Mouse (Mus musculus) heart, postnatal 0 days (tissue): ENCODE results near the gene Pkig. TPM values are rescaled to one million over a fixed set of nuclear protein-coding genes. Genes with fewer than 3 reads are reported as not detected.

Source experiments
- ATAC-seq: fragments of 200-750 bp; cut with Nextera tagmentation; 2 replicates; pipeline ENCODE4 v1.8.0; 2017; ENCODE audit warnings: low read depth, moderate number of reproducible peaks, moderate library complexity; ENCODE audit not compliant: insufficient read depth
- DNase-seq: peaks from one replicate; pipeline ENCODE4 v3.0.0-alpha.2; 2016; ENCODE audit warnings: low spot score
- H3K27ac ChIP-seq: fragments of 300-500 bp; sonication (generic); 2 replicates; pipeline ENCODE4 v1.5.1; 2014; ENCODE audit warnings: low read depth, mild to moderate bottlenecking
- H3K27me3 ChIP-seq: fragments of 300-500 bp; sonication (generic); 2 replicates; pipeline ENCODE4 v1.6.1; 2014; ENCODE audit warnings: low read length, mixed read lengths; ENCODE audit not compliant: control insufficient read depth, insufficient read depth
- H3K36me3 ChIP-seq: fragments of 300-500 bp; sonication (generic); replicated peaks from 2 replicates; pipeline ENCODE4 v1.6.1; 2014; ENCODE audit warnings: low read length, mixed read lengths; ENCODE audit not compliant: control insufficient read depth, insufficient read depth
- H3K4me1 ChIP-seq: fragments of 300-500 bp; sonication (generic); 2 replicates; pipeline ENCODE4 v1.6.1; 2014; ENCODE audit warnings: antibody characterized with exemption; ENCODE audit not compliant: control insufficient read depth, insufficient read depth
- H3K4me2 ChIP-seq: fragments of 300-500 bp; sonication (generic); 2 replicates; pipeline ENCODE4 v1.6.1; 2014; ENCODE audit warnings: low read depth, mild to moderate bottlenecking, low read length, moderate library complexity
- H3K4me3 ChIP-seq: fragments of 300-500 bp; sonication (generic); 2 replicates; pipeline ENCODE4 v1.5.1; 2014; ENCODE audit warnings: low read depth, low read length
- H3K9ac ChIP-seq: fragments of 300-500 bp; sonication (generic); replicated peaks from 2 replicates; pipeline ENCODE4 v1.6.1; 2014; ENCODE audit warnings: low read depth, low read length, mixed read lengths
- H3K9me3 ChIP-seq: fragments of 300-500 bp; sonication (generic); replicated peaks from 2 replicates; pipeline ENCODE4 v1.6.1; 2016; ENCODE audit warnings: low read length; ENCODE audit not compliant: control insufficient read depth
- CTCF ChIP-seq: IDR thresholded peaks from 2 replicates; pipeline ENCODE4 v1.5.1; 2016; ENCODE audit warnings: antibody characterized with exemption, control low read depth, low read depth
- EP300 ChIP-seq: IDR thresholded peaks from 2 replicates; pipeline ENCODE4 v1.6.1; 2016; ENCODE audit warnings: antibody characterized with exemption, low read depth
- WGBS: fragments of 180-500 bp; shearing (Covaris S2); extraction: QIAGEN DNeasy Blood & Tissue Kit; methylation state at CpG from one replicate; pipeline ENCODE4 v1.1.7; 2014; 5-methylcytosine and 5-hydroxymethylcytosine counted together
- polyA plus RNA-seq: library from polyadenylated mRNA; unstranded; fragments of >200 nt; fragmentation: Nextera tagmentation; extraction: Ambion mirVana; gene quantifications from 2 replicates; pipeline ENCODE4 v1.2.1, GENCODE M21; 2015
- total RNA-seq: library from RNA; depleted of rRNA; stranded (reverse); fragments of >200 nt; gene quantifications from 2 replicates; pipeline ENCODE4 v1.2.3, GENCODE M21; 2014; ENCODE audit warnings: low replicate concordance

Pkig gene
- total and polyA plus RNA-seq, 2 experiments from 2014 or later = 363 to 495 TPM

DNA sequence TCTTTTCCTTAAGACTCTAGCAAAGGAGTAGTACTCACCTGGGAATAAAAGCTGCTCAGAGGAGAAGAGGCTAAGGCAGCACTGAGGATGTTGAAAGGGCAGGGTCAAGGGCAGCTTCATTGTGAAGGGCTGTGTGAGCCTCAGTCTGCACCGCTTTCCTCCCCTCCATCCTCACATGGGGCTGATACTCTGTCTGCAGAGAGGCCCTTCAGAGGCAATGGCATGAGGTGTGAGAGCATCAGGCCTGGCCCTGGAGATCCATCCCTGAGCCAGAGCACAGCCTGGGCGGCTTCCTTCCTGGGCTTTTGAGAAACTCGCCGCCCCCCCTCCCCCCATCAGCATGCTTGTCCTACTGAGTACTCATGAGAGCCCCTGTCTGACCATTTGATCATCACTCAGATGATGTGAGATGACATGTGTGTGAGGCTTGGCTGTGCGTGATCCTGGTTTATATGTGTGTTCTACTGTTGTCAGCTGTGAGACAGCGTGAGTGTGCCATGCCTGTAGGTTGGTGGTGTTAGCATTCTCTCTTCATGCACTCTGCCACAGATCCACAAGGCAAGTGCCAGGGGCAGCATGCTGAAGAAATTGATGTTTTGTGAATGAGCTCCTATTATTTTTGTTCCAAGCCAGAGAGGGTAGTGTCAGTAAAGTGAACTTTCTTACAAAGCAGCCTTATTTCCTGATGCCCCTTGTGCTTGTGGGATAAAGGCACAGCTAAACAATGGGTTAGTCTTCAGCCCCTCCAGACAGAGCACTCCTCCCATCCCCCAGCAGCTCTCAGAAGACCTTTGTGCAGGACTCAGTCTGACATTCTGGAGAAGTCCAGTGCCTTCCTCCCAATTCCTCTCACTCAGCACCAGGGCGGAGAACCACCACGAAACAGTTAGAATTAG is 32.5 kb downstream of the Pkig start:
- H3K4me1 ChIP-seq = peaks cover 88% of the 10 kb centered on the region
- no peak overlapping the region for H3K4me2 ChIP-seq
- H3K9ac ChIP-seq = peak overlapping the region; percentile 47; the same call in 1 of the 2 replicates
- DNase-seq = no peak
- H3K27me3 ChIP-seq = no peaks in the 10 kb centered on the region
- WGBS = 63% methylated on average over 8 of the region's 8 CpGs
- no peaks in the 10 kb centered on the region for H3K9me3 ChIP-seq
- no peaks in the 10 kb centered on the region for H3K36me3 ChIP-seq
- no peak for TF ChIP-seq EP300
- TF ChIP-seq CTCF = no peak
- H3K27ac ChIP-seq = peak overlapping the region; percentile 98
- ATAC-seq = no peak
- no peak overlapping the region for H3K4me3 ChIP-seq

DNA sequence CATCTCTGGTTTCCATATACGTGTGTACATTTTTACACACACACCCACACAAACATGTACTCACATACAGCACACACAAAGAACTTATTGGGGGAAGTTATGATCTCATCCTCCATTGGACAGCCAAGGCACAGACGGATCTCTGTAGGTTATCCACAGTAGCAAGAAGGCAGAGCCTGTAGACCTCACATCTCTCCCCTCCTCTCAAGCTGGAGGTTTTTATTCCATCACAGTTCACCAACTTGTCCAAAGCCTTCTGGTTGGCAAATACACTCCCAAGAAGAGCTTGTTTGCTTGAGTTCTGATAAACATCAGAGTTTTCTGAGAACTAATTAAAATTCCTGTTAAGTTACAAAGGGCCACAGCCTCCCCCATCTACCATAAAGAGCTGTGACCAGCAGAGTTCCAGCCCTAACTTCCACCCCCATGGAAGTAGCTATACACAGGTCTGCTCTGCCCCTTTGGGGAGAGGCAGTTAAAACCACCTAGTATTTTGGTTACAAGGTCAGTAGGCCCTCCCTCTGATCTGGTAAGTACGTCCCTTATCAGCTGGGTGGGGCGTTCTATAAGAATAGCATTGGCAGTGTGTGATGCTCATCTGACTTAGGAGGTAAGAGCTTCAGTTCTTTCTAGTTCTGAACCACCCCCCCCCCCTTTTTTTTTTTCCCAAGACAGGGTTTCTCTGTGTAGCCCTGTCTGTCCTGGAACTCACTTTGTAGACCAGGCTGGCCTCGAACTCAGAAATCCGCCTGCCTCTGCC is 33.8 kb downstream of the Pkig start:
- H3K27ac ChIP-seq = peak overlapping the region; percentile 98
- H3K9me3 ChIP-seq = no peaks in the 10 kb centered on the region
- 0 out of 2 replicates have a peak overlapping the region, but pooled peaks have one; percentile 14 for H3K9ac ChIP-seq
- 60% methylated on average over 6 of the region's 6 CpGs for WGBS
- H3K4me1 ChIP-seq = peaks cover 90% of the 10 kb centered on the region
- no peaks in the 10 kb centered on the region for H3K36me3 ChIP-seq
- DNase-seq (no peak), ATAC-seq (no peak)
- H3K4me3 ChIP-seq = no peak overlapping the region
- H3K27me3 ChIP-seq = no peaks in the 10 kb centered on the region
- H3K4me2 ChIP-seq = no peak overlapping the region; the same call in 1 of the 2 replicates
- TF ChIP-seq EP300 (no peak), CTCF (no peak)

DNA sequence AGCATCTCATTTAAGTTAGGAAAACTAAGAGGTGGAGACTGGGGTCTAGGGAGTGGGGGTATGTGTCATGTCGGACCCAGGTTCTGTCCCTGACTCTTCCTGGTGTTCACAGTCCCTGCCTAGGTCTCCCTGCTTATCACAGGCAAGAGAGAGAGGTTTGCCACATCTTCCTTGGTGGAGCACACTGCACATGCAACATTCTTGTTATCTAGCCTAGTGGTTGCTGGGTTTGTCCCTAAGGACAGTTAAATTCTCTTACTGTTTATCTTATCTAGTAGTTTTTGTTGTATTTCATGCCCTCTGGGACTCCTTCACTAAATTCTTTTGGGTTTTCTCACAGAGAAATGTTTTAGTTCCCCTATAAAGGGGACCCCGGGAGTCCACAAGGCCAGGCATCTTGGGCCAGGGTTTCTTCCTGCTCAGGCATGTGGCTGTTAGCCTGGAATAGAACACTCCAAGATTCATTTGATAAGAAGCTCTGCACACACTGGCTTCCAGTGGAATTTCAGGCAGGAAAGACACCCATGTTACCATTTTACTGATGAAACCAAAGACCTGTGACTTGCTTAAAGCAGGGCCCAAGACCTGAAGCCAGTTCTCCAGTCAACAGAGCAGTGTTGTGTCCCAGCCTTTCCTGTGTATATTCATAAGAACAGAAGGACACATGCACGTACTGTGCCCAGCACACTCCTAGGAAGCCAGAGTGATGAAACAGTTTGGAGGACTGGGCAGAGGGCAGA is 34.9 kb downstream of the Pkig start:
- H3K4me2 ChIP-seq = peak overlapping the region; percentile 60
- peak overlapping the region; percentile 98 for H3K27ac ChIP-seq
- no peaks in the 10 kb centered on the region for H3K36me3 ChIP-seq
- ATAC-seq (peak; percentile 7; the same call in 1 of the 2 replicates), DNase-seq (no peak)
- no peaks in the 10 kb centered on the region for H3K27me3 ChIP-seq
- H3K9ac ChIP-seq = 0 out of 2 replicates have a peak overlapping the region, but pooled peaks have one; percentile 59
- no peak for TF ChIP-seq EP300
- TF ChIP-seq CTCF = no peak
- H3K4me3 ChIP-seq = no peak overlapping the region
- H3K9me3 ChIP-seq = no peaks in the 10 kb centered on the region
- WGBS = 14% methylated on average over 3 of the region's 3 CpGs
- peaks cover 92% of the 10 kb centered on the region for H3K4me1 ChIP-seq

DNA sequence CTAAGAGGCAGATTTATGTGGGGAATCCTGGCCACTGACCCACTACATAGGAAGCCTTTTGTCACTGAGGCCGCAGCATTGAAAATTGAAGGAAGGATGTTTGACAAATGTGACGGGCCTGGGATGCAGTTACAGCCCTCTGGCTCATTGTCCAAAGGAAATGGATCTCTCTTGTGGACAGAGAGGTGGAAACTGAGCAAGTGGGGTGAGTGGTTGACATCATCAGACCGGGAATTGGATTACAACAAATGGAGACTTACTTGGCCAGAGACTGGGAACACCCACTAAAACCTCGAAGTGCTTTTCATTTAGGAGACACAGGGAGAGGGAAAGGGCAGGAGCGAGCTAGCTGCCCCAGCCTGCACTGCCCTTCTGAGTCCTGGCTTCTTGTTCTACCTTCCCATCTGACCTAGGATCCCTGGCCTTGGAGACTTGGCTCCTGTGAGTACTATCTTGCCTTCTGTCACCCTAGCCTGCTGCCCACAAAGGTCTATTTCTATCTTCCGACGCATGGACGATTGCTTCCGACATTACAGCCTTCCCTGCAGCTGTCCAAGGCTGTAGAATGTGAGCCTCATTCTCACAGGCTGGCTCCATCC is 35.6 kb downstream of the Pkig start:
- peak overlapping the region; percentile 60 for H3K4me2 ChIP-seq
- H3K27ac ChIP-seq = peak overlapping the region; percentile 98
- H3K27me3 ChIP-seq = no peaks in the 10 kb centered on the region
- H3K4me3 ChIP-seq = peak overlapping the region; percentile 40
- 26% methylated on average over 9 of the region's 9 CpGs for WGBS
- no peaks in the 10 kb centered on the region for H3K36me3 ChIP-seq
- TF ChIP-seq EP300 (no peak), CTCF (no peak)
- H3K4me1 ChIP-seq = peaks cover 96% of the 10 kb centered on the region
- H3K9ac ChIP-seq = peak overlapping the region; percentile 59
- ATAC-seq = peak; percentile 43
- H3K9me3 ChIP-seq = no peaks in the 10 kb centered on the region
- DNase-seq = peak; percentile 37

DNA sequence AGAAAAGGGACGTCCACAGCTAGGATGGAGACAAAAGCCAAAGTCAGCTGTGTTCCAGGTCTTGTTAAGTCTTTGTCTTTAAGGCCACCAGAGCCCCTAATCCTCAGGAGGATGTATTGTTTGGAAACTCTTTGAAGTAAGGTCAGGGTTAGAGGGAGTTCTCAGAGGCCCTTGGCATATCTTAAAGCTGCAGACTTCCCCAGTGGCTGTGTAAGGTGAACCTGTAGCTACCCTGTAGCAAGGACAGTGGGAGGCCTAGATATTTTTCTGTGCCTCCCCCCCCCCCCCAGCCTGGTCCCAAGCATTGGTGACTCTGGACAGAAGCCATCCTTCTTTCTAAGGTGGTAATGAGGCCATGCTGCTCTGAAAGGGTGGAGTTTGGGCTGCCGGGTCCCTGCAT is 38.6 kb downstream of the Pkig start:
- peak overlapping the region; percentile 36; the same call in 1 of the 2 replicates for H3K4me2 ChIP-seq
- H3K9ac ChIP-seq = no peak overlapping the region
- WGBS = 24% methylated on average over 2 of the region's 2 CpGs
- no peaks in the 10 kb centered on the region for H3K9me3 ChIP-seq
- ATAC-seq (no peak), DNase-seq (no peak)
- H3K4me1 ChIP-seq = peaks cover 80% of the 10 kb centered on the region
- peak overlapping the region; percentile 79 for H3K27ac ChIP-seq
- H3K4me3 ChIP-seq = no peak overlapping the region
- no peak for TF ChIP-seq CTCF
- no peak for TF ChIP-seq EP300
- no peaks in the 10 kb centered on the region for H3K36me3 ChIP-seq
- no peaks in the 10 kb centered on the region for H3K27me3 ChIP-seq
